Mouse (Mus musculus) forebrain, embryonic 12.5 days (tissue): ENCODE measurements at regions not wholly inside any gene's neighbourhood (a gene's known extent, or its start where the extent isn't known, plus 50 kb on each side); places are given as distances from the start of the nearest gene placed in this dataset.

Experiments used
- ATAC-seq: fragments of 200-750 bp; cut with Nextera tagmentation; 2 replicates; pipeline ENCODE4 v1.8.0; 2017; ENCODE audit warnings: moderate TSS enrichment; ENCODE audit not compliant: low FRiP score
- H3K27ac ChIP-seq: fragments of 300-500 bp; sonication (generic); 2 replicates; pipeline ENCODE4 v1.5.1; 2016; ENCODE audit warnings: mild to moderate bottlenecking
- H3K27me3 ChIP-seq: fragments of 300-500 bp; sonication (generic); 2 replicates; pipeline ENCODE4 v1.6.1; 2016; ENCODE audit warnings: mild to moderate bottlenecking
- H3K36me3 ChIP-seq: fragments of 300-500 bp; sonication (generic); replicated peaks from 2 replicates; pipeline ENCODE4 v1.6.1; 2016; ENCODE audit warnings: mild to moderate bottlenecking
- H3K4me1 ChIP-seq: fragments of 300-500 bp; sonication (generic); 2 replicates; pipeline ENCODE4 v1.6.1; 2016
- H3K4me2 ChIP-seq: fragments of 300-500 bp; sonication (generic); 2 replicates; pipeline ENCODE4 v1.6.1; 2016; ENCODE audit warnings: mild to moderate bottlenecking, moderate library complexity
- H3K4me3 ChIP-seq: fragments of 300-500 bp; sonication (generic); replicated peaks from 2 replicates; pipeline ENCODE4 v1.5.1; 2016; ENCODE audit warnings: mild to moderate bottlenecking
- H3K9ac ChIP-seq: fragments of 300-500 bp; sonication (generic); 2 replicates; pipeline ENCODE4 v1.6.1; 2016; ENCODE audit warnings: mild to moderate bottlenecking
- H3K9me3 ChIP-seq: fragments of 300-500 bp; sonication (generic); 2 replicates; pipeline ENCODE4 v1.6.1; 2016
- WGBS: fragments of 180-500 bp; shearing (Covaris S2); methylation state at CpG from one replicate; pipeline ENCODE4 v1.1.7; 2016; 5-methylcytosine and 5-hydroxymethylcytosine counted together

DNA sequence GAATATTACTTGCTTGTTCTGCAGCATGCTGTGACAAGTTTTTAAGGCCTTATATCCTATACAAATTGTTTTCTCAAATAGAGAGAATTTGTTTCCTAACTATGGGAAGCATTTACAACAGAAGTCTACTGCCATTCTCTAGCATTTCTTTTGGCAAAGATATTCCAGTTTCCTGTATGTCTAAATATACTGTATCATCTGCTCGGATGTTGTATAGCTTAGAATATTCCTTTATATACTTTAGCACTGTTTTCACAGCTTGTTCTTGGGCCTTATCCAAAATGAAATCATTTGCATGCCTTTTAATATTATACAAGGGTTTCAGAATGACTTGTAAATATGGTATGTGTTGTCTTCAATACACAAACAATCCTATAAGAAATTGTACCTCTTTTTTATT is 92.1 kb upstream of the Ins2 start:
- Histone ChIP-seq H3K27ac (no peak overlapping the region), H3K36me3 (no peaks in the 10 kb centered on the region), H3K4me1 (peaks cover 6% of the 10 kb centered on the region; the same call in 1 of the 2 replicates), H3K4me2 (no peak overlapping the region), H3K27me3 (no peaks in the 10 kb centered on the region), H3K9ac (no peak overlapping the region), H3K9me3 (no peaks in the 10 kb centered on the region), H3K4me3 (no peak overlapping the region)
- no peak for ATAC-seq
- WGBS: 98% methylated on average over 1 of the region's 1 CpGs

DNA sequence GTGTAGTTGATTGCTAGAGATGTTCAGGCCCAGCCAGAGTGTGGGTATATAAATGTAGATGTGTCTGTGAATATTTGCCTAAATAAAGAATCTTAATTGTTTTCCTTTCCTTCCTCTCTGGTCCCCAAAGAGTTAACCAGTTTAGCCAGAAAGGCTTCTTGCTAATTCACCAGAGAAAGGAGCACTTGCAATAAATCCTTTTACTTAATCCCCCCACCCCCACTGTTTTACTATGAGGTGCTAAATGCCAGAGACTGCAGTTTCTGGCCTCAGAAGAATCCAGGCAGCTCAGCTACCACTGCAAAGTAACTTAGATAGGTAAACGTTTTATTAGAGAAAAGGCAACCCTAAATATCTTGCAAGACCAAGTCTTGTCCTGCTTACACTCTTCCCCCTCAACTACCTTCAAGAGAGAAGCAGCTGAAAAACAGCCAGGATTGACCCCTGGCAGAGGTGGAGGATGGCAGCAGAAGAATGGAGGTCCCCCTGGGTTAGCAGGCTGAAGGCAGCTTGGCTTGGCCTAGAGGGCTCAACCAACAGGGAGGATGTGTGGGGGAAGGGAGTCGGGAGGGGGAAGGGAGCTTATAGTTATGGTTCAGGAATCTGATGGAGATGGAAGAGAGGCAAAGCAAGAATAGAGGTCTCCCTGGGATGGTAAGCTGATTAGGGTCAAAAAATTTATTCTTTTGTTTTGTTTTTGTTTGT is 87.9 kb upstream of the Ins2 start:
- Histone ChIP-seq H3K4me3 (no peak overlapping the region), H3K27ac (0 out of 2 replicates have a peak overlapping the region, but pooled peaks have one; percentile 53), H3K36me3 (no peaks in the 10 kb centered on the region), H3K9me3 (no peaks in the 10 kb centered on the region), H3K4me2 (no peak overlapping the region), H3K27me3 (no peaks in the 10 kb centered on the region), H3K9ac (no peak overlapping the region), H3K4me1 (peaks cover 6% of the 10 kb centered on the region; the same call in 1 of the 2 replicates)
- 4% methylated on average over 2 of the region's 2 CpGs for WGBS
- no peak for ATAC-seq

- Histone ChIP-seq H3K4me3 (no peak overlapping the region), H3K27ac (no peak overlapping the region), H3K4me2 (no peak overlapping the region), H3K9ac (no peak overlapping the region), H3K36me3 (no peaks in the 10 kb centered on the region), H3K9me3 (no peaks in the 10 kb centered on the region), H3K4me1 (no peaks in the 10 kb centered on the region), H3K27me3 (no peaks in the 10 kb centered on the region)
- no peak for ATAC-seq
- WGBS: 68% methylated on average over 4 of the region's 4 CpGs
Measured at GRCm38 (mm10) chr7:142810711-142811110, 67.5 kb upstream of the Ins2 start.

DNA sequence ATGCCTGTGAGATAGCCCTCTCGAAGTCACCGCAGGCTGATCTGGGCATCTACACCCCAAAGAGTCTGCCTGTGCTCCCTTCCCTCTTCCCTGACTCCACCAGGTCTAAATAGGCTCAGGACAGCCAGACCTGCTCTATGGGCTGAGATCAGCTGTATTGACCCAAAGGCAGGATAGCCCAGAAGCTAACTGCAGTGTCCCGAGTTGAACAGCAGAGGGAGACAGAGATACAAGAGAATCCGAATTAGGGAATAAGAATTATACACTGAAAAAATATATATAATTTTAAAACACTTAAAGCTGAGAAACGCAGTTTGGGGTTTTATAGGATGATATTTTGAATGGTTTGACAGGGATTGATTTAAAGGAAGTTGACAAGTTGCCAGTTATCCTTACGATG is 56.2 kb upstream of the Ins2 start:
- no peaks in the 10 kb centered on the region for H3K4me1 ChIP-seq
- WGBS: 30% methylated on average over 6 of the region's 6 CpGs
- ATAC-seq: no peak
- no peak overlapping the region for H3K9ac ChIP-seq
- H3K36me3 ChIP-seq: no peaks in the 10 kb centered on the region
- H3K27ac ChIP-seq: no peak overlapping the region
- H3K4me3 ChIP-seq: no peak overlapping the region
- H3K4me2 ChIP-seq: no peak overlapping the region
- H3K27me3 ChIP-seq: no peaks in the 10 kb centered on the region
- H3K9me3 ChIP-seq: no peaks in the 10 kb centered on the region

- no peak for ATAC-seq
- WGBS: 88% methylated on average over 2 of the region's 2 CpGs
- H3K4me3 ChIP-seq: no peak overlapping the region
- peaks cover 14% of the 10 kb centered on the region for H3K4me1 ChIP-seq
- no peak overlapping the region for H3K9ac ChIP-seq
- H3K27ac ChIP-seq: no peak overlapping the region
- H3K4me2 ChIP-seq: no peak overlapping the region
- H3K36me3 ChIP-seq: no peaks in the 10 kb centered on the region
- H3K9me3 ChIP-seq: no peaks in the 10 kb centered on the region
- no peaks in the 10 kb centered on the region for H3K27me3 ChIP-seq
Measured at GRCm38 (mm10) chr7:142794481-142794880, 51.3 kb upstream of the Ins2 start.
